Mouse (Mus musculus) thymus, postnatal 10 days (tissue): ENCODE measurements around the gene Ppp1r13b.

Experiments
- DNase-seq, 2 experiments: peaks; one replicate each; pipeline ENCODE4 v3.0.0; 2021; ENCODE audit warnings: low spot score in 2 of 2

Gene Ppp1r13b

DNA sequence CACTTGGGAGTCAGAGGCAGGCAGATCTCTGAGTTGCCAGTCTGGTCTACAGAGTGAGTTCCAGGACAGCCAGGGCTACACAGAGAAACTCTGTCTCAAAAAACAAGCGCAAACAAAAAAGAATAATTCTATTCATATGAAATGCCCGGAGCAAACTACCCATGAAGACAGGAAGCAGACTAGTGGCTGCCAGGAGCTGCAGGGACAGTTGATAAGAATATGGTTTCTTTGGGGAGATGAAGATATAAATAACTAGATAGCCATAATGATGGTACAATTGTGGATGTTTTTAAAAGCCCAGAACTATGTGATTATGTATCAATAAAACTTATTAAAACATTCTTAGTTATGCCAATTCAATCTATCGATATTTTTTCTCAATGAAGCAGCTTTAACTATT is 25.9 kb downstream of the Ppp1r13b start:
- no peak for DNase-seq

DNA sequence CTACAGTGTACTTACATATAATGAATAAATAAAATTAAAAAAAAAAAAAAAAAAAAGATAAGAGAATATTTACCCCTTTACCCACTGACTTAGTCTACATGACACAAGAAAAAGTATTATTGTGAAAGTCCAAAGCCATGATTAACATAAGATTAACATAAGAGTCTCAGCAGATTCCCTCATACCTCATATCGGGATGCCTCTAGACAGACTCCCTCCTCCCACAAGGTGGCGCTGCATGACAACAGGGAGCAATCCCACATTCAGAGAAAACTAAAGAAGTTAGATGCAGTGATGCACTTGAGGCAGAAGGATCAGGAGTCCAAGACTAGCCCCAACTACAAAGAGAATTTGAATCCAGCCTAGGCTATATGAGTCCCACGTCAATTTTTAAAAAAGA is 29.7 kb downstream of the Ppp1r13b start:
- peak; percentile 55 to 90 for DNase-seq

DNA sequence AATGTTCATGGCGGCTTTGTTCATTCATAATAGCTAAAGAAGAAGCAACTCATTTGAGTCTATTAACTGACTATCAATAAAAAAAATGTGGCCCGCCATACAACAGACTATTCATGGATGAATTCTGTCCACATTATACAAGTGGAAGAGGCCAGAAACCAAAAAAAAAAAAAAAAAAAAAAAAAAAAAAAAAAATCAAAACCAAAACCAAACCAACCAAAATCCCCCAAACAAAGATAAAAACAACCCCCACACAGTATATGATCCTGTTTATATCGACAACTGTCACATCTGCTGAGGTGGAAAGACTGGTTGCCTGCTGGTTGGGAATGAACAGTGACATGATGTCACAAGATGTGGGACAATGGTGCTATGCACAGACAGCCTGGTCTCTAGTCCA is 32.4 kb downstream of the Ppp1r13b start:
- DNase-seq = no peak

DNA sequence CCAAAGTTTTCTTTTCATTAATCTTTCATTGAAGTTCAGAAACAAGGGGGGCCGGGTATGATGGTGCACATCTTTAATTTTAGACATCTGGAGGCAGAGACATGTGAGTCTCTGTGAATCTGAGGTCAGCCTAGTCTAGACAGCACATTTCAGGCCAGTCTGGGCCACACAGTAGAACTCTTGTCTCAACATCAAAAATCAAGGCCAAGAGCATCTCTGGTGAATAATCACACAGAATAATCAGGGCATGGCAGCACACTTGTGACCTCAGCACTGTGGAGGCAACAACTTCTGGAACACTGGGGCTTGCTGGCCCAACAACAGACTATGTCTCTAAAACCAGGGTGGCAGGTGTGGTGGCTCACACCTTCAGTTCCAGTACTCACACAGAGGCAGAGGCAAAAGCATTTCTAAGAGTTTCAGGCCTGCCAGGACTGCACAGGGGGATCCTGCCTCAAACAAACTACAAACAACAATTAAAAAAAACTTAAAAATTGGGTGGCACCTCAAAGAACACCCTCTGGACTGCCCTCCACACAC is 33.2 kb downstream of the Ppp1r13b start:
- DNase-seq = no peak

DNA sequence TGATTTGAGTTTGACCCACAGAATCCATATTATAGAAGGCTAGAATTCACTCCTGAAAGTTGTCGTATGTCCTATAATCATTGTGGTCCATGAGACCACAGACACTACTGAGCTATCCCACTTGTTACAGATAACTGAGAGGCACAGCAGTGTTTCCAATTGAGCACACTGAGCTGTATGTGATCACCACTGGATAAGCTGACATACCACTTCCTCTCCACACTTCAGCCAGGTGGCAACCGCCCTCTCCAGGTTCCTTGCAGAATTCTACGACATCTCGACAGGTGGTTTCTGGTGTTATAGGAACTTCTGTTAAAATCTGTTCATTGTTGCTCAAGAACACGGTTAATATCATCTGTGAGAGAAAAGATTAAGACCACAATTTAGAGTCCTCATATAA is 35.8 kb downstream of the Ppp1r13b start:
- DNase-seq = no peak

DNA sequence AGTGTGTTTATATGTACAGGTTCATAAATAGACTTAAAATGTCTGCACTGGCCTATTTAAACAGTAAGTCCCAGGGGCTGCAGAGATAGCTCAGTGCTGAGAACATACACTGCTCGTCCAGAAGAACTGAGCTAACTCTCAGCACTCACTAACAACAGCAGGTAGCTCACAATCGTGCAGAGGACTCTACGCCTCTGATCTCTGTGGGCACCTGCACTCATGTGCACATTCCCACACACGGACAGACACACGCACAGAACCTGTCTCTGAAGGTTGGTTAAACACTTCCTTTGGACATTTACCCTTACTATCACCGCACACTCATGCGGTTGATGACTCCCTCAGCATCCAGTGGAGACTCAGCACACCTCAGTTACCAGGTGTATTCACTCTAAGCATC is 37.1 kb downstream of the Ppp1r13b start:
- DNase-seq = no peak

DNA sequence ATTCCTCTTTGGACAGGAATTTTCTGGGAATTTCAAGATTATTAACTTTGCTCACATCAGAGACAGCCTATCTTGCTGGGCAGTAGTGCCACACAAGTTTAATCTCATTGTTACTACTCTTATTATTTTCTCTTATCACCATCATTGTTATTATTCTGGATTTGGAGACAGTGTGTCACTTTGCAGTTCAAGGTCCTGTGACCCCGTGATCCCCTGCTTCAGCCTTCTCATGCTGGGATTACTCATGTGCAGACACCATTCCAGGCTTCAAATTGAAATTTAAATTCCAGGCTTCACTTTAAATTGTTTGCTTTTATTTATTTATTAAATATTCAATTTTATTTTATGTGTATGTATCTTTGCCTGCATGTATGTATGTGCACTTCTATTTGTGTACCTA is 38.1 kb downstream of the Ppp1r13b start:
- no peak for DNase-seq

DNA sequence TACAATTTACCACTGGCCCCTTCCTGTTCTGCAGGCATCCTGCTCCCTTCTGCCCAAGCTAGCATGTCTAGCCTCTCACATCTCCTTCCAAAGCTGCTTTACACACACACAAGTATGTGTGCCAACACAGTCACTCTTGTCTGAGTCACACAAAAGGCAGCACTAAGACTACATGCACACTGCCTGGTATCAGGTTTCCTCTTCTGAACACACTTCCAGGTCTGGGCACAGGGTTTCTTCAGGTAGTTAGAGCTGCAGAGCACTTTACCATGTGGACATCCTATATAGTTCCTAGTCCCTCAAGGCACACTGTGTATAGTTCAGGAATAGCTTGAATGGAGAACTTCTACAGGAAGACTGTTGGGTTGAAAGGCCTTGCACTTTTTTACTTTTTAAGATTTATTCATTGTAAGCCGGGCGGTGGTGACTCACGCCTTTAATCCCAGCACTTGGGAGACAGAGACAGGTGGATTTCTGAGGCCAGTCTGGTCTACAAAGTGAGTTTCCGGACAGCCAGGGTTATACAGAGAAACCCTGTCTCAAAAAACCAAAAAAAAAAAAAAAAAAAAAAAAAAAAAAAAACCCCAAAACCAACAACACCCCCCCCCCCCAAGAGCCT is 43.6 kb downstream of the Ppp1r13b start:
- DNase-seq = no peak

DNA sequence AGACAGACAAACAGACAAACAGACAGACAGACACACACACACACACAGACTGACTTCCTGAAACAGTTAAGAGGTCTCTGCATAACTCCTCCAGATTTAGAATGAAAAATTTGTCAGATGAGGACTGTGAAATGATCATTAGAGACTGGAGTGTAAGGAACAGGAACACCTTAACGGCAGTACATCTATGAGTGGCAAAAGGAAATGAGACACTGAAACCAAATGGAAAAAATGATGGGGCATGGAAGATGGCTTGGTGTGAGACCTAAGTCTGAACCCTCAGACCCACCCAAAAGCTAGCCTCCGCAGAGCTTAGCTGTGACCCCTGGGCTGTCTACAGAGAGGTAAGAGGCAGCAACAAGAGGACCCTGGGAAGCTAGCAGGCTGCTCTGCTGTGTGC is 52.5 kb downstream of the Ppp1r13b start:
- DNase-seq = no peak

DNA sequence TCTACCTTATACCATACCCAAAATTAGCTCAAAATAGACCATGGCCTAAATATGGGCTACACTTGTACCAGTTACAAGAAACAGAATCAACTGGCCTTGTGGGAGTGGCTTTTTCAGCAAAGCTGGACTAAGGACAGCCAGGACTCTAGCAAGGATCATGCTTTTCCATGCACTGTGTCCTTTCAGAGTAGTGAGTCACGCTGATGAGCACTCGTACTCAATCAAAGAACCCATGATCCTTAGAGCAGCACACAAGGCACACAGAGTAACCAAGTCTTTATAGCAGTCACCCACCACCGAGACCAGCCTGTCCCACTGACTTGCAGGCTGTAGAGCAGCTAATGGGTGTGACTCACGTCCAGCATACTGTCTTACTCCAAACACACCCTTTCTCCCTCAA is 54.4 kb downstream of the Ppp1r13b start:
- DNase-seq = no peak

DNA sequence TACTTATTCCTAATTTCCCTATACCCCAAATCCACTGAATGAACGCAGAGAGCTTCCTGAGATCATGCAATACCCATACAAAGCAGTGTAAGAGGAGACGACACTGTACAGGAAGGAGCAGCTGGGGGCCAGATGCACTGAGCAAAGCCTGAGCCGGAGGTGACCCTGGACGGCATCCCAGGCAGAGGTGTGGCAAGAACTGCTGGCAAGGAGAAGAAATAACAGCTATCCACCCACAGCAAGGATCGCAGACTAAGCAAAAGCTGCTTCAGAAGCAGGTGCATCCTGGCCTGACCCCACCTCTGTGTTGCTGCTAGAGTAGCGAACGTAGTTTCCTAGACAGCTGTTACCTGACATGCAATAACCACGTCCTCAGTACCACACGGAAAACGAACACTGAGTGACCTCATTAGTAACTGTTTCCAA is 54.9 kb downstream of the Ppp1r13b start:
- DNase-seq = peak; percentile 44 to 48

DNA sequence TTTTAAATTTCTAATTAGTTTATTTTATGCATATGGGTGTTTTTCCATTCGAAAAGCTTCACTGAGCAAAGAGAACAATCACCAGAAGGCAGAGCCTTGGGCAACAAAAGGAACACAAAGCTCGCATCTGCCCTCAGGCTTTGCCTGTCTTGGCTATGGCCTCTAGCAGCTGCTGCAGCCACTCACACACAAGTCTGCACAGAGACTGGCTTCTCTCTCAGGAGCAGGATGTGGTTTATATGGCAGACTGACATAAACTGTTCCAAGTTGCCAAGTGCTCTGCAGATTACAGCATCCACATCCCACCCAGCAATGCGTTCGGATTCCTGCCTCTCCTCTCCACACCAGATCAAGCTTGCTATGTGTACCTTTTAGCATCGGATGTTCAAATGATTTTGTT is 56.2 kb downstream of the Ppp1r13b start:
- peak in 1 of 2 experiments; percentile 18 for DNase-seq

DNA sequence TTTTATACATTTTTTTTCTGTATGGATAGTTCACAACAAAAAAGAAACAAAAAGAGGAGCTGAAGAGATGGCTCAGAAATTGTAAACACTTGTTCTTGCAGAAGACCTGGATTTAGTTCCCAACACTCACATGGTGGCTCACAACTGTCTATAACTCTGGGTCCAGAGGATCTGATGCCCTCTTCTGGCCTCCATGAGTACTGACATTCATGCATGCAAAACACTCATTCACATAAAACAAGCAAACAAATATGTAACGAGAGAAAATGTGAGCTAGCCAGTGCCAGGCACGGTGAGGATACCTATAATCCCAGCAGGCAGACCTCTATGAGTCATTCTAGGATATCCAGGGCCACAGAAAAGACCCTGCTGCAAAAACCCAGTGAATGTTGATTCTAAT is 56.7 kb downstream of the Ppp1r13b start:
- no peak for DNase-seq

DNA sequence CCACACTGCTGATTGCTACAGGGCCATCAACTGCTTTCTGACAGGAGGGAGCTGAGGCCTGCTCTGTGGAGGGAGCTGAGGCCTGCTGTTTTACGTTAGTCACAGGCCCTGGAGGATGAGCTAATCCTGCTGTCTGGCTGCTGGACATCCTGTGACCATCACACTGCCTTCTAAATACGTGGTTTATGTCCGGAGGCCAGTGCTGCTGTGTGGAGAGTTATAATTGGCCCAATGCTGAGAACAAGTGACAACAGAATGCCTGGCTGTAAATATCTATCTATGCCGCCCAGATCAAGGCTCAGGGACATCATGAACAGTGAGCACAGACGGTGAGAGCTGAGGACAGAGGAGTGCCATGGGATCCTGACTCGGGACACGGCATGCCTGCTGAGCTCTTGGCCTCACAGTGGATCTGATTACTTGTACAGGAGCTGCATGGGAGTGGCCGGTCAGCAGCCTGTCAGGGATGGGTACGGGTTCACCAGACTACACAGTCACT is 59.6 kb downstream of the Ppp1r13b start:
- no peak for DNase-seq

DNA sequence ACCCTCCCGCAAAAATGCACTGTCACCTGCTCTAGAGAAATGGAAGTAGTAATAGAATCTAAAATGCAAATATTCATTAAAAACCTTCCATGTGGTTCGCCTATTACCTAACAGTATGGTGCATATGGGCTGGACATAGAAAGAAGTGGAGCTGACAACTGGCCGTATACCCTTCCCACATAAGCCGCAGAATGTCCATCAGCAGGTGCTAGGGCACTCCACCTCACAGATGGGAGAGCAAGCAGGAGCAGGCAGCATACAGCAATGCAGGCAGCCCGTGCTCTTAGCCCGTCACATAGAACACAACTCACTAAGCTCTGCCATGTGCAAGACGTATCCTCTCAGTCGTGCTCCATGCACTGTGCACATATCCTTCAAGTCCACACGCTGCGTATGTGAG is 61.1 kb downstream of the Ppp1r13b start:
- no peak for DNase-seq

DNA sequence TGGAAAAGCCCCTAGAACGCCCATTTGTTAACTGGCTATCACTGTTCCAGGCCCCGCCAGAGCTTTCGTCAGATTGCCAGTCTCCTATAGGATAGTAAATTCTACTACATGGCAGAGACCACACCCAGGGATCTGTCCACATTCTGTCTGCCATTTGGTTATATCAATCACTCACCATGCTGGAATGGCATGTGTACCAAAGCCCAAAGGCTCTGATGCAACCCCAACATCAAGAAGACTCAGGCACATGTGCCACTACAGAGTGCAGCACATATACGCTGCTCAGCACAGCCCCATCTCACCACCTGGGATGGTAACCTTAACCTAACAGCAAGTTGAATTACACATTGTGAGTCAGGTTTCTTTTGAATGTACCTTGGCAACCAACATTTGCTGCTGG is 62.0 kb downstream of the Ppp1r13b start:
- no peak for DNase-seq

DNA sequence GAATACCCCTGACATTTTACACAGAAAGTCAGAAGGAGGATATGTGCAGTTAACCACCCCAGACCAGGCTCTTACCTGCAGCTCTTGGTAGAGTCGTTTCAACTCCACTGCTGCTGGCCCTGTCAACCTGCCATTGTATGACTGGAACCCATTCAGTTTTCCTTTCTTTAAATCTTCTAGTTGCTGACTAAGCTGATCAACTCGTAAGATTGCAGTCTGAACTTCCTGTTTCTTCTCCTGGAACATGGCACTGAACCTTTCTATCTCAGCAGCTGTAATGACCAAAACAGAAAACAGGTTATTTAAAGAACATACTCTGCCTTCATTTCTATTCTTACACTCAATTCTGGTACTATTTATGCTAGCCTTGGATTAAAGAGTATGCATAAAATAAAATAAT is 64.4 kb downstream of the Ppp1r13b start:
- no peak for DNase-seq

DNA sequence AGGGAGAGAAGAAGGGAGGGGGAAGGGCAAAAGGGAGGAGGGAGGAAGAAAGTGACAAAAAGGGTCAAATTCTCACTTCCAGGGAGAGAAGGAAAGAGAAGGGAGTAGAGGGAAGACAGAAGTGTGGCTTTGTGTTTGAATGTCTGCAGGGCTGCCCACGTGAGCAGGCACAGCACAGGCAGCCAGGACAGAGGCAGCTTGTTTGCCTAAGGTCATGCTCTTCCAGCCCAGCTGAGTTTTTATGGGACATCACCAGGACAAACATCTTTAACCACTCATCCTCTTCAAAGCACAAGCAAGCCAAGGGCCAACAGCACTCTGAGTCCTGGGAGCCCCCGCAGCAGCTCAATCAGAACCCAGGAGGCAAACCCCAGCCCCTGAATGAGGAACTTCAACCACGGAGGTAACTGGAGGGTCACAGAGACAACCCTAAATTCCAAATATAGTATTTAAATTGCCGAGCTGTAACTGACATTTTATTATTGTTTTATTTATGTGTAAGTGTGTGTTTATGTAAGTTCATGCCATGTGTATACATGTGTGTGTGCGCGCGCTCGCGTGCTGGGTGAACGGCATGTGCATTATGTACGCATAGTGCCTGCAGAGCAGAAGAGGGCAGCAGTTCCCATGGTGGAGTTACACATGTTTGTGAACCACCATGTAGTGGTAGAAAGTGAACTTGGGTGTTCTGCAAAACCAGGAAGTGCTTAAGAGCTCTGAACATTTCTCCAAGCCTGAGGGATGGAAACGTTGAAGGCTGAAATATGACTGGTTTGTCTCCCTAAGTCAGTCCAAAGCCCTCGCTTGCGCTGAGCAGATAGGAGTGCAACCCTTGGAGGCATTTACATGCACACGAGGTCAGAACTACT is 65.1 kb downstream of the Ppp1r13b start:
- DNase-seq = no peak

DNA sequence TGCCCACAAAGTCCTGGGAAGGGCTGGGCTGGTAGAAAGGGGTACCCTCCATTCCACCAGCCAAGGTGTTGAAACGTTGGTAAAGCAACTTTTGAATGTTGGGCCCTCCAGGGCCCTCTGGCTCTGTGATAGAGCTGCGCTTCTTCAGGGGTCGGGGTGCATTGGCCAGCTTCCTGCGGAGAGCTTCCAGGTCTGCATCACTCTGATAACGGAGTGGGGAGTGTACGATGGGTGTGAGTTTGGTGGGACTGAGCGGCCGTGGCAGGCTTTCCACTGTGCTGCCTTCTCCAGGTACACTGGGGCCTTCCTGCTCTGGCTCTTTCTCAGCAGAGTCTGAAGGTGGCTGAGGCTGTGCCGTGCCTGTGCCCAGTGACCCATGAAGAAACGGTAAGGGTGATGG is 74.5 kb downstream of the Ppp1r13b start:
- DNase-seq = no peak

DNA sequence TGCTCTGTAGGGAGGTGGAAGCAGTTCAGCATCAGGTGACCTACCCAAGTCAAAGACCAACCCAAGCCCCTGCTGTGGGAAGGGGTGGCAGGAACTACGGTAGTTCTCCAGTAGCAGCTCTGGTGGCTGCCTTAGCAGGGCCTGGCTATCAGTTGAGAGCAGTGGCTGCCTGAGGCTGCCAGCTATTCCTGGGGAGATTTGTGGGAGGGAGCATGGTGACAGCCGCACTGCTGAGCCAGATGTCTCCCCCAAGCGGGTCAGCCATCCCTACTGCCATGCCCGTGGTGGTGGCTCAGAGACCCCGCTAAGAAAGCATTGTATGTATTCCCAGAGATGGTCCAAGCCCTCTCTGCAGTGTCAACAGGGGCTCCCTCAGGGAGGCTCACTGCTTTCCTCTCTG is 75.3 kb downstream of the Ppp1r13b start:
- DNase-seq = no peak

DNA sequence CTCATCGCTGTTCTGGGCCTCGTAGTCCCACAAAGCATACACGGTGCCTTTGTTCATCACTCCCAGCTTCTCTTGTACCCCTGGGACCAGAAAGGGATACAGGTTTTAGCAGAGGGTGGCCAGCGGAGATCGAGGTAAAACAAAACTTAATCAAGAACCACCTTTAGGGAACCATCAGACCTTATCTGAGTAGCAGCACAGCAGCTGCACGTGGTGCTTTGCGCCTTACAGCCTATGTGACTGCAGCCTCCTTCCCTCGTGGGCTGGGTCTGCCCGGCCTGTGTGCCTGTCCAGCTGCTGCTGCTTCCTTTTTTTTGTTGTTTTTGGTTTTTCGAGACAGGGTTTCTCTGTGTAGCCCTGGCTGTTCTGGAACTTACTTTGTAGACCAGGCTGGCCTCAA is 77.5 kb downstream of the Ppp1r13b start:
- no peak for DNase-seq

DNA sequence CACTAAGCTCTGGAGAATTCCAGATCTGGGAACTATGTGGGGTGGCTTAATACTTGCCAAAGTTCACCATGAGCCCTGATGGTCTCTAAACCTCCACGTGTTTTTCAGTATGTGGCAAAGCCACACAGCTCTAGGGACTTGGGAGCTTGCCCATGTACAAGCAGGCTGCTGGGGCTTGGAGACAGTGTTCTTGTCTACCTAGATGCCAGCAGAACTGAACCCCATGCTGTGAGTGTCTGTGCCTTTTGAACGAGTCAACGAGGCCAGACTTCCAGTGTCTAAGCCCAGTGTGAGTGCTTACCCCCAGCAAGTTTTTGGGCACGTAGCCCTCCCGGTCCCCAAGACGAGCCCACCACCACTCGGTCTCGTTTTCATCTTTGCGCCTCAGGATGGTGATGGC is 78.0 kb downstream of the Ppp1r13b start:
- no peak for DNase-seq

DNA sequence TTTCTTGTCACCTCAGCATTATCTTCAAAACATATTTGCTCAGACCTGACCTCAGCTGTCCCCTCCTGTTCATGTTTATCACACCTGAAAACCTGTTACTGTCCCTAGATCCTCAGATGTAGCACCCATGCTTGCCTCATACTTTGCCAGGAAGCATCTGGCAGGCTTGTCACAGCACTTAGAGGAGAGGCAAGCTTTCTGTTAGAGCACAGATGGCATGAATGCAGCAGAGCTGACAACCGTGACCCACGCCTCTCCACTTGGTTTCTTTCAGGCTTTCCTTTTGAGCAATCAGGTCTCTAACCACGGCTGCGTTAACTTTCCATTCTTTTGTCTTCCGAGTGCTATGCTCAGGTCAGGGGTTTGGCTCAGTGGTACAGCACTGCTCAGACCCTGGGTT is 78.5 kb downstream of the Ppp1r13b start:
- DNase-seq = no peak
